ENCODE assay signal across 8 mouse cellular contexts in genomic region chr11:113981732-113982503, GRCm38 (mm10).
DNase-seq lines count a peak whose midpoint lies in the region; ATAC-seq lines count a peak whose summit lies in the region.

No protein-coding gene starts in this region.

- no peaks in the 10 kb centered on the region for H3K27me3 ChIP-seq in heart, embryonic 11.5 days (ENCODE audit: control insufficient read depth, insufficient read depth, low read length)

- DNase-seq in heart, postnatal 36 days = no peak
- DNase-seq in testis, postnatal 10 days (ENCODE audit: low spot score) = peak; percentile 49
- no peak for DNase-seq in testis, postnatal 14 days (ENCODE audit: low spot score)
- peak; percentile 62 for DNase-seq in lung, postnatal 10 days
- no peak for DNase-seq in layer of hippocampus, postnatal 36 days
- DNase-seq in kidney, adult 18-20 months = no peak

- WGBS in heart, embryonic 11.5 days (ENCODE audit: insufficient replicate concordance) = 54% methylated on average over 7 of the region's 7 CpGs

- intact Hi-C loops in heart, postnatal 36 days (cut with DNase I) = no loop called here

- ATAC-seq in heart, embryonic 11.5 days (replicated peaks; ENCODE audit: insufficient number of reproducible peaks, low FRiP score, low TSS enrichment) = peak; percentile 45; the same call in 1 of the 2 replicates
- no peak for ATAC-seq in CD4-positive, CD25-positive, alpha-beta regulatory T cell, adult 4 months

- no peak overlapping the region for H3K4me3 ChIP-seq in heart, embryonic 11.5 days (ENCODE audit: low read depth, low read length)

- H3K27ac ChIP-seq in heart, embryonic 11.5 days (ENCODE audit: low read depth, low read length) = no peak overlapping the region

- no peaks in the 10 kb centered on the region for H3K36me3 ChIP-seq in heart, embryonic 11.5 days (ENCODE audit: control insufficient read depth, insufficient read depth, low read length)

- H3K4me1 ChIP-seq in heart, embryonic 11.5 days (ENCODE audit: control insufficient read depth, insufficient read depth, low read length) = peaks cover 23% of the 10 kb centered on the region

- H3K9me3 ChIP-seq in heart, embryonic 11.5 days (replicated peaks; ENCODE audit: control insufficient read depth, low read length) = no peaks in the 10 kb centered on the region

- H3K4me2 ChIP-seq in heart, embryonic 11.5 days = no peak overlapping the region

- H3K9ac ChIP-seq in heart, embryonic 11.5 days (ENCODE audit: low read depth, low read length) = no peak overlapping the region

Comparison
In these comparisons a context has a peak if more than half of its experiments do, and no peak if none do; other contexts are left out.
1. DNase-seq: peak in testis, postnatal 10 days (single experiment) and lung, postnatal 10 days (single experiment); none in heart, postnatal 36 days (0 of 2), testis, postnatal 14 days (single experiment), layer of hippocampus, postnatal 36 days (0 of 2) and kidney, adult 18-20 months (single experiment).